Mouse (Mus musculus): Measurements from ENCODE around the gene Bicra.

- TF ChIP-seq POLR2A (IDR thresholded peaks at IDR 0.05; ENCODE audit: insufficient read depth, low read depth, low read length) (no peak), CTCF (IDR thresholded peaks at IDR 0.05) (no peak)
Observed at GRCm38 (mm10) chr7:15949216-15949790, 98.4 kb downstream of the Bicra start.
